Mouse (Mus musculus): Measurements from ENCODE around the gene Rraga. TPM values are rescaled to one million over a fixed set of nuclear protein-coding genes. Genes with fewer than 3 reads are reported as not detected.
"Not testable (repeated sequence)": the region's sequence is repeated elsewhere in the genome, so short reads cannot be mapped to it uniquely, and the experiment has no call there.

The Rraga gene
- polyA plus RNA-seq, 1 experiment from 2014 or later, result 126 TPM

DNA sequence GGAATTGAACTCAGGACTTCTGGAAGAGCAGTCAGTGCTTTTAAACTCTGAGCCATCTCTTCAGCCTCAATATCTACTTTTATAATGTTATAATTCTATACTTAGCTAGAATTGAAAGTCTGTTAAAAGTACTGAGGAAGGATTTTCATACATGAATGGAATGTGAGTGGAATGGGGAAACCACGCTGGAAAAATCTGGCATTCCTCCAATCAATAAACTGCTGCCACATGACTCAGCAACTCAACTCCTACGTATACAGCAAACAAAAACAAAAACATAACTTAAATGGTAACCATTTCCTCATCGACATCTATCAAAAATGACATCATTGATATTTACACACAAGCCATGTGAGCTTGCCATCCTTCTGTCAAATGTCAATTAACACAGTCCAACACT, 46.6 kb downstream of the Rraga start:
- H3K9ac ChIP-seq (ENCODE audit: low read length), result no peak overlapping the region
- H3K27ac ChIP-seq (ENCODE audit: low read depth, low read length), result no peak overlapping the region
- 74% methylated on average over 3 of the region's 3 CpGs for WGBS
- H3K4me2 ChIP-seq (ENCODE audit: low read length), result no peak overlapping the region
- H3K4me1 ChIP-seq (ENCODE audit: control insufficient read depth, insufficient read depth, low read length), result no peaks in the 10 kb centered on the region
- no peaks in the 10 kb centered on the region for H3K9me3 ChIP-seq (replicated peaks; ENCODE audit: control insufficient read depth, low read length)
- H3K27me3 ChIP-seq (replicated peaks; ENCODE audit: control insufficient read depth, insufficient read depth, low read length), result no peaks in the 10 kb centered on the region
- no peaks in the 10 kb centered on the region for H3K36me3 ChIP-seq (ENCODE audit: control insufficient read depth, insufficient read depth, low read length)
- no peak overlapping the region for H3K4me3 ChIP-seq (ENCODE audit: low read depth, low read length)
- DNase-seq (ENCODE audit: low spot score) (no peak), ATAC-seq (no peak)

DNA sequence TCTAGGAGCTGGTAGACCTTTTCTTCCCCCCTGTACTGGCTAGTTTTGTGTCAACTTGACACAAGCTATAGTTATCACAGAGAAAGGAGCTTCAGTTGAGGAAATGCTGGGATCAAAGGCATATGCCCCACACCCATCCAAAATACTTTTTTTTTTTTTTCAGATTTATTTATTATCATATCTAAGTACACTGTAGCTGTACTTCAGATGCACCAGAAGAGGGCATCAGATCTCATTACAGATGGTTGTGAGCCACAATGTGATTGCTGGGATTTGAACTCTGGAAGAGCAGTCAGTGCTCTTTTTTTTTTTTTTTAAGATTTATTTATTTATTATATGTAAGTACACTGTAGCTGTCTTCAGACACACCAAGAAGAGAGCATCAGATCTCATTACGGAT, 47.1 kb downstream of the Rraga start:
- not testable (repeated sequence) for H3K9me3 ChIP-seq (replicated peaks; ENCODE audit: control insufficient read depth, low read length); H3K4me1 ChIP-seq (ENCODE audit: control insufficient read depth, insufficient read depth, low read length); DNase-seq (ENCODE audit: low spot score); ATAC-seq; H3K27ac ChIP-seq (ENCODE audit: low read depth, low read length); H3K4me2 ChIP-seq (ENCODE audit: low read length); H3K36me3 ChIP-seq (ENCODE audit: control insufficient read depth, insufficient read depth, low read length); H3K4me3 ChIP-seq (ENCODE audit: low read depth, low read length); H3K27me3 ChIP-seq (replicated peaks; ENCODE audit: control insufficient read depth, insufficient read depth, low read length); H3K9ac ChIP-seq (ENCODE audit: low read length)
- 71% methylated on average over 1 of the region's 1 CpGs for WGBS

DNA sequence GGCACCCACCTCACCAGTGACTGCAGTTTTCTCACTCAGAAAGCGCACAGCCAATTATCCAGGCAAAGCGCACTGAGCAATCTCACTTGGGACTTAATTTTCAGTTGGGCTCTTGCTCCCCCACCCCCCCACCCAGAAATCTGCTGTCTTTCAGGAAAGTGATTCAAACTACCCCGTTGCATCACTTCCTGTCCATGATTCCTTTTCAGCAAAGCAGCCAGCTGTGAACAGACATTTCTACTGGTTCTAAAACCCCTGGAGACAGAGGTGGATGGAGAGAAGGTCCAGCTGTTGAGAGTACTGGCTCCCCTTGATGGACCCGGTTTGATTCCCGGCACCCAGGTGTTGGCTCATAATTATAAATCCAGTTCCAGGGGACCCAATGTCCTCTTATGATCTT, 50.0 kb downstream of the Rraga start:
- H3K27ac ChIP-seq (ENCODE audit: low read depth, low read length), result no peak overlapping the region
- no peak overlapping the region for H3K9ac ChIP-seq (ENCODE audit: low read length)
- H3K4me1 ChIP-seq (ENCODE audit: control insufficient read depth, insufficient read depth, low read length), result no peaks in the 10 kb centered on the region
- DNase-seq (ENCODE audit: low spot score), result no peak
- no peaks in the 10 kb centered on the region for H3K9me3 ChIP-seq (replicated peaks; ENCODE audit: control insufficient read depth, low read length)
- H3K36me3 ChIP-seq (ENCODE audit: control insufficient read depth, insufficient read depth, low read length), result no peaks in the 10 kb centered on the region
- no peak overlapping the region for H3K4me3 ChIP-seq (ENCODE audit: low read depth, low read length)
- no peaks in the 10 kb centered on the region for H3K27me3 ChIP-seq (replicated peaks; ENCODE audit: control insufficient read depth, insufficient read depth, low read length)
- 88% methylated on average over 5 of the region's 5 CpGs for WGBS
- ATAC-seq, result no peak
- no peak overlapping the region for H3K4me2 ChIP-seq (ENCODE audit: low read length)

GRCm38 (mm10) chr4:86626496-86626895, 51.0 kb downstream of the Rraga start:
- not testable (repeated sequence) for H3K9ac ChIP-seq (ENCODE audit: low read length); H3K9me3 ChIP-seq (replicated peaks; ENCODE audit: control insufficient read depth, low read length); H3K27ac ChIP-seq (ENCODE audit: low read depth, low read length); DNase-seq (ENCODE audit: low spot score); H3K4me2 ChIP-seq (ENCODE audit: low read length); H3K27me3 ChIP-seq (replicated peaks; ENCODE audit: control insufficient read depth, insufficient read depth, low read length); H3K4me1 ChIP-seq (ENCODE audit: control insufficient read depth, insufficient read depth, low read length); H3K4me3 ChIP-seq (ENCODE audit: low read depth, low read length); H3K36me3 ChIP-seq (ENCODE audit: control insufficient read depth, insufficient read depth, low read length); ATAC-seq
- WGBS, result 89% methylated on average over 7 of the region's 7 CpGs

Other genes starting within 250 kb of the Rraga start
- gene Saxo1, start 17.3 kb upstream of the Rraga start, polyA plus RNA-seq (2014; fragmentation: Nextera tagmentation; extraction: Ambion mirVana), result not detected in 2 replicates
- gene Haus6, start 36.4 kb downstream of the Rraga start, polyA plus RNA-seq (2014; fragmentation: Nextera tagmentation; extraction: Ambion mirVana), result 11.5 and 12.7 TPM in 2 replicates
- gene Plin2, start 94.4 kb downstream of the Rraga start, polyA plus RNA-seq (2014; fragmentation: Nextera tagmentation; extraction: Ambion mirVana), result 49.4 and 58.5 TPM in 2 replicates
- 3.1 and 3.7 TPM in 2 replicates for gene Dennd4c, start 172.9 kb downstream of the Rraga start, polyA plus RNA-seq (2014; fragmentation: Nextera tagmentation; extraction: Ambion mirVana)